Mouse (Mus musculus) c-Kit-positive CD71-positive TER-119-positive erythroid progenitor cells, embryonic 14.5 days (primary cell): ENCODE measurements around the gene Nrcam.

ENCODE experiments used
- DNase-seq: peaks from one replicate; pipeline ENCODE4 v3.0.0-alpha.2; 2013; ENCODE audit warnings: low spot score

Gene Nrcam

DNA sequence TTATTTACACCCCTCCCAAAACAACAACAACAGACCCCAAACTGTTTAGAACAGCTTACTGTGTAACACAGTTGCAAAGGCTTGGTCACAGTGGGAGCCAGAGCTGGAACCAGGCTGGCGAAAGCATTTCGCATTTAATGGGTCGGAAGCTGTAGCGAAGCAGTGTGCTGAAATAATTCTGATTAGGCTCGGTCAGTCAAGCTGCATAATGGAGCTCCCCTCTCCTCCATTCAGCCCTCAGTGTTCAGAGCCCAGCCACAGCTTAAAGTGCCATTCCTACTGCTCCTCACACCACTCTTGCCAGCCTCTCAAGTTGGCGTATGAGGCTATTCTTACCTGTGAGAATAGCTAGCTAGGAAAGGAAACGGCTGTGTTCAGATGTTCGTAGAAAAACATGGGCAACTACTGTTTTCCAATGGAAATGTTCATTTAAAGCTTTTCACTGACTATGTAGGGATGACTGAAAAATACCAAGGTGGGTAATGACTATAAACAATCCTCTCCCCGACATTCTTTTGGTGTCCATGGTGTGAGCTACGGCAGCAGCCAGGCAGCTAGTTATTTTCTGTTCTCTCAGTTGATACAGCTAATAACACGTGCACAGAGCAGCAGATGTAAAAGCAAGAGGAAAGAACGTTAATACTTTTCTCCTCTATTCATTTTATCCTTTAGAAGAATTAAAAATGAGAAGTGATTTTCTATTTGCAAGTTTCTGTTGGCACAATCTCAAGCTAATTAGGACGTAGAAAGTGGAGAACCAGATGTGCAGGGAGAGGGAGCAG lies 108.6 kb downstream of the Nrcam start:
- DNase-seq, result no peak

GRCm38 (mm10) chr12:44438884-44439283 lies 110.2 kb downstream of the Nrcam start:
- DNase-seq, result no peak

DNA sequence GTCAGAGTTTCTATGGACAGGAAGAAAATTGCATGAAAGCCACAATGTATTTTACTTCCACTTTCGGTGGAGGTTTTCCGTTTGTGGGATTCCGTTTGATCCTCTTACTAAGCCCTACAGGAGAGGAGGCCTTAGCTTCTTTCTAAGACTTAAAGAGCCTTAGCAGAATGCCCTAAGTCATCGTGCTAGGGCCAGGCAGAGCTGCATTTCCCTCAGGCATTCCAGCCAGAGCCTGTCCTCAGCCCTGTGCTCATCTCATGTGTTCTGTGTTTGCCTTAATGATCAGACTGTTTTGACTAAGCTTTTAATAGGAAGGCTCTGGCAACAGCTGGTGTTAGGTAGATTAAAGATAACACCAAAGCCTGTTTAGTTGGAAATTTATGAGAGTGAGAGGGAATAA lies 111.5 kb downstream of the Nrcam start:
- DNase-seq, result no peak

GRCm38 (mm10) chr12:44450930-44451329 lies 122.2 kb downstream of the Nrcam start:
- DNase-seq, result no peak

DNA sequence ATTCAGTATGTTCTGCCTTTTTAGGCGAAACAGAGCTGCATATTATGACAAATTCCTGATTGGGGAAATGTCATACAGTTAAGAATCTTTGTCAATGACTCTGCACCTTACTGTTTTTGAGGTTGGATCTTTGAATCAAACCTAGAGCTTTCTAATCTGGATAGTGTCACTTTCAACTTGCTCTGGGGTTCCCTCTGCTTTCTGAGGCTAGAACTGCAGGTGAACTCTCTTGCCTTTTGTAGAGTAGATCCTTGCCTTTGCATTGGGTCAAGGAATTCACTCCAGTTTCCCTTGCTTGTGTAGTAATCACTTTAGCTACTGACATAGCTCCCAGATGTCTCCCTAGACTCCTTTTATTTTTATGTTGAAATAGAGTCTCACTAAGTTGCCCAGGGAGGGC lies 123.1 kb downstream of the Nrcam start:
- DNase-seq, result no peak

DNA sequence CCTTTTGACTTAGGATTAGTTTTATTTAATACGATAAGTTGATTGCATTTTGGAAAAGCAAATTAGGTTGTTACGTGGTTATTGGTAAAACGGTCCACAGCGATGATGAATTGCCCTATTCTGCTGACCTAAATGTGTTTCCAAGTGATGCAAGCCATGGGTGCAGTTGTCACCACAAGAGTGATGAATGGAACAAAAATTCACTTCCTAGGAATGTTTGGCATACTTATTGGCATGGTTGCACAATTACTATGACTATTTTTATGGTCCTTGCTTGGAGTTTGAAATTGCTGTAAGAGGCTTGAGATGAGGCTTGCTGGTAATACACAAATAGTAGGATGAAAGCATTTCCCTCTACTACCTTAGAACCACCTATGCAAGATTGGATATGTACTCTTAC lies 125.1 kb downstream of the Nrcam start:
- no peak for DNase-seq

DNA sequence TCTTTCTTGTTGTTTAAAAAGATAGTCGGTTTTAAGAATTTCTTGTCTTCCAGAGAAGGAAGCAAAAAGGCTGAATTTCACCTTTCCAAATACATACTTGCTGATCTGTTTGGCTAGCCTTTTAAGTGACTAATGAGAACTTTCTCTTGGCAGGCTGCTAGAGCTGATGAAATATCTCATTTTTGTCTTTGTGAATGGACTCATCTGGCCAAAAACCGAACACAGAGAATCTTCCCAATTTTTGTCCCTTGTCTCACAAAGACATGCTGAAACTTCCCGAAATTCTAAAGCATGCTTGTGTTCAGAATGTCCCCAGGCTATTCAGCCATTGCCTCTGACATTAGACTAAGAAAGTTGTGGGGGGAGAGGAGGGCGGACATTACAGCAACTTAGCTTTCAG lies 129.3 kb downstream of the Nrcam start:
- no peak for DNase-seq

DNA sequence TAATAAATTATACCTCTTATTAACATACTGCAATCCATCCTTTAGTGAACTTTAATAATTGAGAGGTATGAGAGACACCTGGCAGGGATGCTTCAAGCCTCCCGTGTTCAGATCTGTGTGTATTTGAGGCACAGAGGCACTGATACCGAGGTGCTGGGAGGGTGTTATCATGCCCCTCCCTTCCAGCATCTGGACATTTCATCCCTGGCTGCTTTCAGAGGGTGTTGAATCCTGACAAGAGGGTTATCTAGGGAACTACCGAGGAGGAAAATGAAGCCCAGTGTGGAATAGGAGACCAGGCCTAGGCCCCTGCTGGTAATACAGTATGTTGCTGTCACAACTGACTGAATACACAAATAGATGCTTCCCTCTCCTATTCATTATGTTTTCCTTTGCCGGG lies 133.8 kb downstream of the Nrcam start:
- DNase-seq, result no peak

DNA sequence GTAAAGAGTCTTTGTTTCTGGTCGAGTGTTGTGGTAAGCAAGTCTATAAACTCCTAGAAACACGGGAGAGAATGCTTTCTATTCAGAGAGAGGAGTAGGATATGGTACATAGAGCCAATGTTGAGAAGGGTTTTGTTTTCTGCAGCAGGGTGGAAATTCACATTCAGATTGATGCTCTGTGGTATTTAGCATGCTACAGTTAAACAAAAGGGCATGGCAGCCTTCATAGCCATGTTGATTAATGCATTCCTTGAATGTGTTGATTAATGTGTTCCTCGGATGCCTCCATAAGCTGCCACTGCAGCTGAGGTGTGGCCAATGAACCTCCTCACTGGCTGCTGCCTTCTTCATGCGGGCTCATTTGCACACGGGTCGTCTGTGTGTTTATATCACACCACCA lies 134.3 kb downstream of the Nrcam start:
- no peak for DNase-seq

DNA sequence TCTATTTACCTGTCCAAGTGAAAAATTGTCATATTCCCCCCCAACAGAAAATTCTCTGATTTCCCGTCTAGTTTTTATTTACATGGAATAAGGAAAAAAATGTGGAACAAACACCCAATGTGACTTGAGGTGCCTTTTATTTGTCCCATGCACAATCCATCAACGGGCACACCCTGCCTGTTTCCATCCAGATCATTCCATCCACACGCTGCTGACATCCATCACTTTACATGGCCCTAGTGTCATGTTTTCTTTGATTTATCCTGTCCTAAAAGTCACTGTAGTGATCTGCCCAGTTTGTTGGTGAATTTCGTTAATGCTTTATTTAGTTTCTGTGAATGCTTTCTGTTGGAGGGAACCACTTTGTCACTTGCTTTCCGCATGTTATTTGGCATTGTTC lies 142.4 kb downstream of the Nrcam start:
- DNase-seq, result no peak

- no peak for DNase-seq
These were observed 146.7 kb downstream of the Nrcam start for GRCm38 (mm10) chr12:44475355-44475754.

GRCm38 (mm10) chr12:44479260-44480030 lies 150.8 kb downstream of the Nrcam start:
- DNase-seq, result no peak

- no peak for DNase-seq
These were observed 151.3 kb downstream of the Nrcam start for GRCm38 (mm10) chr12:44480031-44480419.

GRCm38 (mm10) chr12:44481415-44481814 lies 152.7 kb downstream of the Nrcam start:
- DNase-seq, result no peak

DNA sequence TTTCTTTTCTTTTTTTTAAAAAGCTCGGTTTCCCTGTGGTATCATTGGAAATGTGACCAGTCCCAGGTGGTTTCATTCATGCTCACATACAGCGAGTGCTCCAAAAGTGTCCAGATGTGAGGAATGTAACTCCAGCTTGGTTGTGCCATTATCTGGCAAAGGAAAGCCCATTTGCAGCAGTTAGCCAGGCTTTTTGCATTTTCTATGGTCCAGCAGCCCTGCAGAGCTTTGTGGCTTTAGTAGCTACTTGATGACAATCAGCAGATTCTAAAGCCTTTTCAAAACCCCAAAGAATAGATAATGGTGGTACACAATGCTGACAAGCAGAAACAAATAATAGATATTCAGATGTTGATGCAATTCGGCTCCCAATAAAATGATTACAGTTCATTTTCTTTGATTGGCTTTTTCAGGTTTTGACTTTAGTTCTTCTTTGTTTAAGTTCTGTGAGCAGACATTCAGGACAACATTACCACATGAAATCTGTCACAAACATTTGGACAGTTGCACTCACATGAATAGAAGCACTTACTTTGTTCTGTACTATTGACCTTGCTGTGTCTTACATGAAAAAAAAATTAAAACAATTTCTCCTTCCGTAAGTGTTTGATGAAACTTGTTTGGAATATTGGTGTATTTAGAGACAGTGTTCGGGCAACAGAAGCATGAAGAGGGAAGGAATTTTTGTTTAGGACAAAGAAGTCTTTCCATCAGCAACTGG lies 164.2 kb downstream of the Nrcam start:
- no peak for DNase-seq

- DNase-seq, result no peak
These were observed 169.1 kb downstream of the Nrcam start for GRCm38 (mm10) chr12:44497762-44498161.

- DNase-seq, result no peak
These were observed 170.2 kb downstream of the Nrcam start for GRCm38 (mm10) chr12:44498872-44499271.

- no peak for DNase-seq
These were observed 173.3 kb downstream of the Nrcam start for GRCm38 (mm10) chr12:44501807-44502487.

- no peak for DNase-seq
These were observed 175.1 kb downstream of the Nrcam start for GRCm38 (mm10) chr12:44503737-44504136.

GRCm38 (mm10) chr12:44508635-44509034 lies 179.9 kb downstream of the Nrcam start:
- no peak for DNase-seq

DNA sequence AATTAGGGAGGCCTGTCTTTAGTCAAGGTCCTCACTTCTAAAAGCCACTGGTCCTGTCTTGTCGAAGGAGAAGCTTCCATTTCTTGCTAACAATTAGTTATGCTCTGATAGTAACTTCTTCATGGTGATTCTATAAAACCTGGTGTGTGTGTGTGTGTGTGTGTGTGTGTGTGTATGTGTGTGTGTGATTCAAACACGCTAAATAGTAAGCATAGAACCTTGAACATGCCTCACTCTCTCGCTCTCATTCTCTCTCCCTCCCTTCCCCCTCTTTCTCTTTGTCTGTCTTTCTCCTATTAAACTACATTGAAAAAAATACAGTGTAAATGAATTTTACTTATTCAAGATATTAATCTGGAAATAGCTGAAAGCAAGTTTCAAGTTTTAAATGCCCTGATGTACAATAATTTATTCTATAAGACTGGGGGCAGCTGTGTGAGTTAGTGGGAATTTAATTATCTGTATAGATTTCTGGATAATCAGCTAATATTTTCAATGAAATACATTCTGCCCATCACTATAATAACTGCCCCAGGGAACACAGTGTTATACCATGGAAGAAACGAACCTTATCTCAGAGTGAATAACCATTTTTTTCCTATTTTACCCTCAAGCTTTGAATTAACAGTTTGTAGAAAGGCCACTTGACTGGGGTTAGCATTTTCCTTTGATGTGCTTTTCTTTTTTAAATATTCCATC lies 180.9 kb downstream of the Nrcam start:
- DNase-seq, result no peak

DNA sequence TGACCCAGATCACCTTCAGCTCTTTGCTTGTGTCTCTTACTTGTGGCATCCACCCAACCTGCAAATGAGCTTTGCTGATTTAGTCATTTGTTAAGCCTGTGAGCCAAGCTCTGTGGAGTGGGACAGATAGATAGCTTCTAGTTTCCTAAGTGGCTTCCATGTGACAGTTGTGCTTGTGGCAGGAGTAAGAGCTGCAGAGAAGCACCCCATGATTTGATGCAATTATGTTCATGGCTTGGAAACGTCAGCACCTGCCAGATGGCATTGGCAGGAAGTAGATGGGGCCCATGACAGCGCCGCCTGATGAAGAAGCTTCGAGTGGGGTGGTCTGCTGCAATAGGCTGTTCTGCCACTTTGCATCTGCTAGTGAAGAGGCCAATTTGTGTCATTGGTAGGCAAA lies 186.4 kb downstream of the Nrcam start:
- no peak for DNase-seq
